Mouse (Mus musculus): ENCODE data around the gene Dnm1. TPM values are rescaled to one million over a fixed set of nuclear protein-coding genes. Genes with fewer than 3 reads are reported as not detected.

The Dnm1 gene
- under 1 TPM in 1 of 2 experiments, not detected in 1; 0.09 TPM for polyA plus RNA-seq (2017; shearing (Covaris generic))

DNA sequence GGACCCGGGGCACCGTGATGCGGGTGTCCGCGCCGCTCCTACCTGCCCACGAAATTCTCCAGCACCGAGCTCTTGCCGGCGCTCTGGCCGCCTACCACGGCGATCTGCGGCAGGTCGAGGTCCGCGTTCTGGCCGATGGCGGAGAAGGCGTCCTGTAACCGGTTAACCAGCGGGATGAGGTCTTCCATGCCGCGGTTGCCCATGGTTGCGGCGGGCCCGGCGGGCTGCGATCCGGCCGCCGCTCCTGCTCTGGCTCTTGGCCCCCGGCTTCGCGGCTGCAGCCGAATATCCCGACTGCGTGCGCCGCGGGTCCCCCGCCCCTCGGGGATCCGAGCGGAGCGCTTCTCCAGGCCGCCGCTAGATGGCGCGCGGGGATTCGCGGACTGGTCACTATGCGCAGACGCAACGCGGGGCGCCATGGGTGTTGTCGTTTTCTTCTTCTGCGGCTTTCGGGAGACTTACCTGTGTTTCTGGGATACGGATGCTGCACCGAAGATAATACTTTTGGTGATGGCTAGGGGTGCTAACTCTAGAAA lies at the start of gene Dnm1:
Gene Dnm1, minus strand, starts transcription at position 332 of the 536 bp plus-strand sequence.

DNA sequence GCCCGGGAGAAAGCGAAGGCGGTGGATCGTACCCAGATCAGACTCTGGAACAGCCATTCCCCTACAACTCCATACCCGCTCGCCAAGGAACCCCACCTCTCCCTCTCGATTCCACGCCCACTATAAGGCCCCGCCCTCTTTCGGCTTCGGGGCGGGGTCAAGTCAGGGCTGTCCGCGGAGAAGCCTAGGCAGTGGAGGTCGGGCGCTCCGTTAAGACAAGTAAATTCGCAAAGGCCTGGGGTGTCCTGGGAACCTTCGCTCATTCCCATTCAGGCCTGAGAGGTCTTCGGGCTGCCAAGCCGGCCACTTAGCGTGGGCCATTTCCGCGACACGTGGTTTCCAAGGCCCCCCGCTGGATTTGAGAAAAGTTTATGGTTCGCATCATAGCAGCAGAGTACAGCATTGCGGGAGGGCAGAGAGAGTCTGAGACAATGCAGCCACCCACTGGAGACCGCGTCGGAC lies 42.4 kb upstream of the Dnm1 start, which contains the start of gene Ptges2:
Gene Ptges2, plus strand, starts transcription at position 413 of the 462 bp plus-strand sequence.

DNA sequence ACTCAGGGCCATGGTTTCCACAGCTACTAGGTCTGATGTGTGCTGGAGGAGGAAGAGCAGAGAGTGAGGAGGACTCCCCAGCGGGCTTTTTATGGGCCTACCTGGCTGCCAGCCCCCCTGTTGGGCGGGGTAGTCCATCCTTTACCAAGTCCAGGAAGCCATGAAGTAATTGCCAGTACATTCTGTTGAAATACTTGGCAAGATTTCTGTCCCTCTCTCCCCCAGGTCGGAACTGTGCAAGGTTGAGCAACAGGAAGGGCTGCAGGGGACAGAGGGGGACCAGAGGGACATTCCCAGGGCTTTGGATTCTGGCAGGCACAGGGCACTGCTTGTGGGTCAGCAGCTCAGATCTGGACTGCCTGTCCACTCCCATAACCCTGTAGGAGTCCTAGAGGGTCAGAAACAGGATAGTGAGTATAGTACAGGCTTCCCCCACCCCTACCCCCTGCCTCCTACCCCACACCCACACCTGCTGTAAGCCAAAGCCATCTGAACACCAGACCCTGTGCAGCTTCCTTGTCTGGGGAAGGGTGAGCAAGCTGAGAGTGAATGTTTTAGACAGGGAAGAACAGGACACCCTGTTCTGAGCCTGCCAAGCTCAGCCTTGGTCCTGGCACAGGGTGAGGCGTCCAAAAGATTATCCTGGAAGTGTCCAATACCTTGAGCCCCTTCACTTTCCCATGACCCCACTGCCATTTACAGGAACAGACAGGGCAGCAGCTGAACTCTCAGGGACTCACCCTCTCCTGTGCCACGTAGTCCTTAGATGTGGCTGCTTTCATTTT lies 34.8 kb upstream of the Dnm1 start, which contains the start of gene Lcn2:
Gene Lcn2, minus strand, starts transcription at position 547 of the 785 bp plus-strand sequence.

DNA sequence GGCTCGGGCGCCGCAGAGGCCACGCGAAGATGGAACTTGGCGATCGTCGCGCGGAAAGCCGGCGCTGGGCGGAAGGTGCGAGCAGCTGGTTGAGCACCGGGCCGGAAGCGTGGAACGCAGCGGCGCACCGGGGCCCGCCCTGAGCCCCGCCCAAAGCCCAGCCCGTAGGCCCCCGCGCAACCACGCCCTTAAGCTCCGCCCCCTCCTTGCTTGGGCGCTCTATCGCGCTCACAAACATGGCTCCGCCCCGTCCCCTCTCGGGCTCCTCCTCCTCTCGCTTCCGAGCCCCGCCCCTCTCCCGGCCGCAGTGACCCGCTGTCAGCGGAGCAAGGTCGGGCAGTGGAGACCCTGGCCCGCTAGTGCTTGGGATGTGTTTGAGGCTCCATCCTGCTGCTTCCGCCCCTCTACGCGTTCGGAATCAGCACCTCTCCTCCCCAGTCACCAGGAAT lies 28.7 kb upstream of the Dnm1 start, which contains the start of gene 1110008P14Rik:
Gene 1110008P14Rik, minus strand, starts transcription at position 164 of the 449 bp plus-strand sequence.

DNA sequence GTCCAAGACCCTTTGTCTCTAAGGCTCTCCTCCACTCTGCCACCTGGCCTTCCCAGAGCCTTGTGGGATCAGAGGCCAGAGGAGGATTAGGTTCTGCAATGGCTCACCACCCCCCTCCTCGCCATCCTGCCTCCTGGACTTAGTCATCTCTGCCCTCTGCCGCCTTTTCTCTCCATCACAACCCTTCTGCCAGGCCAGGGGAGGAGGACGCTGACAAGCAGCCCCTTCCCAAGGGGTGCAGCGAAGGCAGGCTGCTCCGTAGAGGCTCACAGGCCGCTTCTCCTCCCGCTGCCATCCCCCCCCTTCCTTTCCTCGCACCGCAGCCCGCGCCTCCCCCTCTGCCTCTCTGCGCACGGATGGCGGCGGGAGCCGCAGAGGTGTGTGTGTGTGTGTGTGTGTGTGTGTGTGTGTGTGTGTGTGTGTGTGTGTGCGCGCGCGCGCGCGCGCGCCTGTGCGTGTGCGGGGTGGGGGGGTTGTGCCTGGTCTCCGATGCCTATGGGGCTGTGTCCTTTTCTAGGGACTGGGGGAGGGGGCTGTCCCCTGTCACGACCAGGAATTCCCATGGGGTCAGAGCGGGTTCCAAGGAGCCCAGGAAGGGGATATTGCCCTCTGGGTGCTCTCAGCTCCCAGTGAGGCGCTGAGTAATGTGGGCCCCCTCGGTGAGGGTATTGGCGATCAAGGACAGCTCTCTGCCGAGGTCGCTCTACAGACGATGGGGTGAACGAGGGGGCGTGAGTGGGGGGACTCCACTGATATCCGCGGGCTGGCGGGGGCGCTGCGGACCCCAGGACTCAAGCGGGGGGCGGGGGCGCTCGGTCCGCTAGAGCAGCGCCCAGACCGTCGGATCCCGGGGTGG lies 759 bp downstream of the Dnm1 start, which contains the start of gene Ciz1:
Gene Ciz1, plus strand, starts transcription at position 177 of the 856 bp plus-strand sequence.

DNA sequence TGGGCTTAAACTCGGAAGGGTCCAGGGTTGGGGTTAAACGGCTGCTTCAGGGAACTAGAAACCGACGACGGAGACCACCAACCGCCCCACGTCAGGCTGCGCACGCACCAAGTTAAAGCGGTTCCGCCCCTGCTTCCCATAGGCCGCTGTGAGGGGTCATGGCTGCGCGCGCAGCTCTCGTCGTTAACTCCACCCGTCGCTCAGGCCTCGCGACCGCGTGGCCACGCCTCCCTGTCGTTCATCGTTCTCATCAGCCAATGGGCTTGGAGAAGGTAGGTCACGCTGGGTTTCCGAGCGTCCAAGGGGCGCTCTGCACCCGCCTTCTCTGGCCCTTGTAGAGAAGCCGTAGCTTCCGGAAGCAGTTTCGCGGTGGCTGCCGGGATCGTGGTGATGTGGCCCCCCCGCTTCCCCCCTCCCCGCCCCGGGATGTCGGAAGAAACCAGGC lies 65.2 kb downstream of the Dnm1 start, which contains the start of gene Swi5:
Gene Swi5, minus strand, starts transcription at position 153 of the 445 bp plus-strand sequence.

DNA sequence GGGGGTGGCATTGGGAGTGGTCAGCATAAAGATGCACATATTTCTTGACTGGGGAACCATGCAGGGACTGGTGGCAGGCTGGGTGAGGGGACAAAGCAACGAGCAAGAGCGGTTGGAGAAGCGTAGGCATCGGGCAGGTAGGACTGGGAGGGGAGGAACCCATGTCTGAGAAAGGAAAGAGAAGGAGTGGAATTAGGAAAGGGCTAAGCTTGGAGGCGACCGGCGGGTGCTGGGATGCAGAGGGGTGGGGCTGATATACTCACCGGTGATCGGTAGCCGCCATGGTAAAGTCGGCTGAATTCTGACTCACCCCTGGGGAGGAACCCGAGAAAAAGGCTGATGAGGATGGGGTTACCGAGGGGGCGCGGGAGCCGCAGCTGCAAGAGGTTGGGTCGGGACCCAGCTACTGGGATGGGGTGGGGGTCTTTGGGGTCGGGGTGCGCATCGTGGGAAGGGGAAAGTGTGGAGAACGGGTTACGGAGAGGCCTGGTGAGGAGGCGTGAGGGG lies 65.8 kb downstream of the Dnm1 start, which contains the start of gene Golga2:
Gene Golga2, plus strand, starts transcription at position 51 of the 507 bp plus-strand sequence.

DNA sequence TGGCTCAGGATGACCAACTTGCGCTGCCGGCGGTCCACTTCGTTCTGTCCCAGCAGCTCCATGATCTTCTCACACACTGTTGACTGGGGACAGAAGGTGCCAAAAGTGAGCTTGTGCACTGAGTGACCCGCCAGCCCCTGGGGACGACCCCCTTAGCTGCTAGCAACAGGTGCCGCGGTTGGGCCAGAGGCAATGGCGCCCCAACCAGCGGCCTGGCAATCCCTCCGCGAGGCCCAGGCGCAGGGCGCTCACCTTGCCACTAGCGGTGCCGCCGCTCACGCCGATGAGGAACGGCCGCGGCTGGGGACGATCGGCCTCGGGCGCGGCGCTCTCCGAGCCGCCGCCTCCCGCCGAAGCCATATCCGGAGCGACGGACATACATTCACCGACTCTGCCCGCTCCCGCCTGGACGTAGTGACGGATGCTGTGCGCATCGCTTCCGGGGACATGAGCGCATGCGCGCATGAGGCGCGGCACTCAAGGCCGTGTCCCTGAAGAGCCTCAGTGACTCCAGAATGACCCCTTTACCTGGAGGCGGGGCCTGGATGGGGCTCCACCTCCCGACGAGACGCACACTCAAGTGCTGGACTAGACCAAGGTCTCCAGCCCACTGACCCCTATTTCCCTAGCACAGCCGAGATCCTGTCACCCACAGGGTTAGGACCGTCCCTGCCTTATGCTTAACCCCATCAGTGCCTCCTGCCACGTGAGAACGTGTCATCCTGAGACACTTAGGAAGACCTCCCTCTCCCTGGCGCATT lies 93.3 kb downstream of the Dnm1 start, which contains the start of gene Uck1:
Gene Uck1, minus strand, starts transcription at position 503 of the 761 bp plus-strand sequence.

Other genes with a start within 250 kb of the Dnm1 start
- gene Prrc2b, start 202.3 kb downstream of the Dnm1 start, polyA plus RNA-seq (2017; shearing (Covaris generic)), result 10 to 100 TPM; 27.2 to 47.3 TPM
- gene Pomt1, start 116.7 kb downstream of the Dnm1 start, polyA plus RNA-seq (2017; shearing (Covaris generic)), result 1 to 10 TPM; 6.4 to 6.6 TPM
- 10 to 100 TPM; 74.6 to 81.7 TPM for gene Uck1, start 93.2 kb downstream of the Dnm1 start, polyA plus RNA-seq (2017; shearing (Covaris generic))
- gene Golga2, start 66.0 kb downstream of the Dnm1 start, polyA plus RNA-seq (2017; shearing (Covaris generic)), result 10 to 100 TPM; 21.4 to 30.8 TPM
- gene Swi5, start 65.3 kb downstream of the Dnm1 start, polyA plus RNA-seq (2017; shearing (Covaris generic)), result 100 to 1,000 TPM; 231 to 287 TPM
- gene Ciz1, start 1.0 kb downstream of the Dnm1 start, polyA plus RNA-seq (2017; shearing (Covaris generic)), result 10 to 100 TPM; 66.8 to 80.0 TPM
- gene 1110008P14Rik, start 28.6 kb upstream of the Dnm1 start, polyA plus RNA-seq (2017; shearing (Covaris generic)), result 100 to 1,000 TPM in 1 of 2 experiments, 10 to 100 TPM in 1; 98.1 to 113 TPM
- gene Lcn2, start 34.9 kb upstream of the Dnm1 start, polyA plus RNA-seq (2017; shearing (Covaris generic)), result not detected
- 10 to 100 TPM; 13.0 to 23.5 TPM for gene Ptges2, start 42.6 kb upstream of the Dnm1 start, polyA plus RNA-seq (2017; shearing (Covaris generic))
- gene Naif1, start 97.1 kb upstream of the Dnm1 start, polyA plus RNA-seq (2017; shearing (Covaris generic)), result 1 to 10 TPM; 6.9 to 7.4 TPM
- gene Slc25a25, start 98.1 kb upstream of the Dnm1 start, polyA plus RNA-seq (2017; shearing (Covaris generic)), result 10 to 100 TPM; 11.6 to 15.5 TPM
- gene Fam102a, start 182.0 kb upstream of the Dnm1 start, polyA plus RNA-seq (2017; shearing (Covaris generic)), result 100 to 1,000 TPM; 118 to 128 TPM
- gene Dpm2, start 217.5 kb upstream of the Dnm1 start, polyA plus RNA-seq (2017; shearing (Covaris generic)), result 100 to 1,000 TPM; 117 to 126 TPM
- under 1 TPM in 1 of 2 experiments, not detected in 1; 0.52 TPM for gene Pip5kl1, start 221.5 kb upstream of the Dnm1 start, polyA plus RNA-seq (2017; shearing (Covaris generic))
- not detected for gene 9430097D07Rik, start 222.3 kb upstream of the Dnm1 start, polyA plus RNA-seq (2017; shearing (Covaris generic))
- gene St6galnac4, start 233.8 kb upstream of the Dnm1 start, polyA plus RNA-seq (2017; shearing (Covaris generic)), result 10 to 100 TPM; 39.3 to 52.8 TPM
- 1 to 10 TPM; 5.8 to 6.5 TPM for gene St6galnac6, start 246.4 kb upstream of the Dnm1 start, polyA plus RNA-seq (2017; shearing (Covaris generic))